Mouse (Mus musculus): ENCODE measurements around the gene Slamf9.

DNA sequence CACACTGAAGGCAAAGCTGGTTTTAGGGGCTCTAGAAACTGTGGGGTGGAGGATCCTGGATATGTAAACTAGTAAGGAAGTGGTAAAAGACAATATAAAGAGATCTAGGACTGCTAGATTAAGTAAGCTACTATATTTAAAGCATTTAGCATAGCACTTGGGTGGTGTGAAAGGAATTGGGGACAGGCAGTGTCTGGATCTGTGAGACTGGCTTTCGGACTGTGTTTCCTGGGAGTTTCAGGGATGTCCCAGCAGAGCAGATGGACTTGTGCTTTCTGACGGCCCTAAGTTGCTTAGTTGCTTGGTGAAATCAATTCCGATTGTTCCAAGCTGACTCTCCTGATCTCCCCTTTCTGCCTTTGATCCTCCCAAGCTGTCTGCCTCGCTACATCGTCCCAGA lies 11.5 kb downstream of the Slamf9 start:
- no peak for TF ChIP-seq POLR2A (IDR thresholded peaks at IDR 0.05; ENCODE audit: borderline replicate concordance, low read depth, low read length)
- TF ChIP-seq CTCF (IDR thresholded peaks at IDR 0.05; ENCODE audit: low read depth, low read length): no peak
